Mouse (Mus musculus) heart, adult 2 months (tissue): Measurements from ENCODE around the gene Psmd5.

Experiments
- CTCF ChIP-seq: fragments of 200-600 bp; IDR thresholded peaks from 2 replicates; pipeline ENCODE4 v1.8.1; 2022; ENCODE audit warnings: antibody characterized with exemption, mild to moderate bottlenecking, moderate library complexity
- POLR2A ChIP-seq: fragments of 200-500 bp; IDR thresholded peaks from 2 replicates; pipeline ENCODE4 v1.6.1; 2011; ENCODE audit warnings: mild to moderate bottlenecking, low read depth, low read length, control low read depth; ENCODE audit not compliant: insufficient read depth

GRCm38 (mm10) chr2:34812706-34813105 lies 62.1 kb downstream of the Psmd5 start:
- TF ChIP-seq CTCF (no peak), POLR2A (no peak)
